Mouse (Mus musculus) bone marrow macrophage, adult 2 months (primary cell): Measurements from ENCODE around the gene Apbb2.
A peak's percentile ranks its signal among the peaks of the same experiment; 100 is the strongest.

Experiments
- CTCF ChIP-seq: IDR thresholded peaks from 2 replicates; pipeline ENCODE4 v1.5.1; 2012; ENCODE audit warnings: low read depth, mild to moderate bottlenecking, low read length, moderate library complexity
- POLR2A ChIP-seq: IDR thresholded peaks from 2 replicates; pipeline ENCODE4 v1.6.1; 2012; ENCODE audit warnings: mild to moderate bottlenecking, low read depth, low read length, borderline replicate concordance

DNA sequence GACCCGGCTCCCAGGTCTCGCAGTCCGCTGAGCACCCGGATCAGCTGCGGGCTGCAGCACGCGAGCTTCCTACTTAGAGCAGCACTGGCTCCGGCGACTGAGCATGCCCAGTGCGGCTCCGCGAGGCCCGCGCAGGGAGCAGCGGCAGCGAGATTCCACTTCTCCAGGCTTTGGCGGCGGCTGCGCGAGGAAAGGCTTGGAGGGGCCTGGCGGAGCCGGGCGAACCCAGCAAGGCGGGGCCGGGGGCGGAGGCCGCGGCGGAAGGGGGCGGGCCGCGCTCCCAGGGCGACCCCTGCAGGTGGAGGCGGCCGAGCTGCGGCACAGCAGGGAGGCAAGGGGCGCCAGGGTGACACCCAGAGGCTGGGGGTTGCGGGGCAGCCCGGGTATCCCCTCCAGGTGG is at the start of gene Apbb2:
- no peak for TF ChIP-seq POLR2A
- peak; percentile 65; the same call in 1 of the 2 replicates for TF ChIP-seq CTCF
